Mouse (Mus musculus): ENCODE data around the gene Mief2.

The Mief2 gene

GRCm38 (mm10) chr11:60779673-60780189 is 51.5 kb downstream of the Mief2 start:
- no peak for DNase-seq

Data from thymus, postnatal 14 days (tissue).